Comparison of ENCODE assay signal across 16 mouse cellular contexts in the genomic region with DNA sequence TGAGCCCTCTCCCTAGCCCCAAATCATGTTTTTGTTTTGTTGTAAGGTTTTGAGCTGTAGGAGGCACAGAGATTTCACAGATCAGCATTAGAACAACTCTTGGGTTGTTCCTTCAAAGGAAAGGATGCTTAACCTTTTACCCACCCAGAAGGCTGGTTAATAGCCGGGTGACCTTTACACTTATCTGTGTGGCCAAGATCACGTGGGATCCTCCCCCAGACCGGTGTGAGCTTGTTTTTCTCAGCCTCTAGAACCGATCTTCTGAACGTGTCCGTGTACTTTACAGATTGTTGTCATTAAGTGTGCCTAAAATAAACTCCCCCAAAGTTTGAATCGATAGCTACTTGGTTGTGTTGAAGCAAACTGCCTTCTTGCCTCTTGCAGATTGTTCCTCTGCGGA. TPM values are rescaled to one million over a fixed set of nuclear protein-coding genes. Genes with fewer than 3 reads are reported as not detected.
DNase-seq lines count a peak whose midpoint lies in the region; ATAC-seq lines count a peak whose summit lies in the region.
"Had no signal": no experiment of that assay in that cellular context is flagged by ENCODE, and none has a peak within 500 bp of the region (broad histone marks: within the 10 kb centered on the region; RNA-seq: fewer than 3 reads in every experiment).

No protein-coding gene starts in this region.

- H3K4me1 ChIP-seq in liver, embryonic 15.5 days (replicated peaks) = peaks cover 11% of the 10 kb centered on the region
- H3K4me1 ChIP-seq in liver, embryonic 12.5 days = peaks cover 5% of the 10 kb centered on the region; the same call in 1 of the 2 replicates
- H3K4me1 ChIP-seq in hindbrain, embryonic 12.5 days = no peaks in the 10 kb centered on the region
- H3K4me1 ChIP-seq: heart, embryonic 15.5 days; hindbrain, embryonic 15.5 days; midbrain, embryonic 15.5 days had no signal

- no peak overlapping the region for H3K4me3 ChIP-seq in liver, embryonic 15.5 days (replicated peaks)
- no peak overlapping the region for H3K4me3 ChIP-seq in liver, embryonic 12.5 days
- no peak overlapping the region for H3K4me3 ChIP-seq in hindbrain, embryonic 12.5 days
- H3K4me3 ChIP-seq: heart, embryonic 15.5 days; hindbrain, embryonic 15.5 days; limb, embryonic 15.5 days; midbrain, embryonic 15.5 days; neural tube, embryonic 12.5 days had no signal

- no peak overlapping the region for H3K9ac ChIP-seq in liver, embryonic 15.5 days
- H3K9ac ChIP-seq in liver, embryonic 12.5 days = no peak overlapping the region
- H3K9ac ChIP-seq in hindbrain, embryonic 12.5 days = no peak overlapping the region
- H3K9ac ChIP-seq: heart, embryonic 15.5 days; hindbrain, embryonic 15.5 days; limb, embryonic 15.5 days; midbrain, embryonic 15.5 days; neural tube, embryonic 12.5 days had no signal

- 0 out of 2 replicates have a peak overlapping the region, but pooled peaks have one; percentile 20 for H3K27ac ChIP-seq in liver, embryonic 15.5 days (replicated peaks)
- H3K27ac ChIP-seq in liver, embryonic 12.5 days = no peak overlapping the region
- no peak overlapping the region for H3K27ac ChIP-seq in hindbrain, embryonic 12.5 days
- H3K27ac ChIP-seq: heart, embryonic 15.5 days; hindbrain, embryonic 15.5 days; limb, embryonic 15.5 days; macrophage; midbrain, embryonic 15.5 days; neural tube, embryonic 12.5 days had no signal

- H3K36me3 ChIP-seq in liver, embryonic 15.5 days (replicated peaks) = peaks cover 38% of the 10 kb centered on the region
- H3K36me3 ChIP-seq in liver, embryonic 12.5 days = peaks cover 39% of the 10 kb centered on the region
- H3K36me3 ChIP-seq in hindbrain, embryonic 12.5 days = peaks cover 28% of the 10 kb centered on the region

- H3K4me2 ChIP-seq in liver, embryonic 15.5 days = no peak overlapping the region
- H3K4me2 ChIP-seq in liver, embryonic 12.5 days = no peak overlapping the region
- no peak overlapping the region for H3K4me2 ChIP-seq in hindbrain, embryonic 12.5 days (replicated peaks)
- H3K4me2 ChIP-seq: heart, embryonic 15.5 days; hindbrain, embryonic 15.5 days; limb, embryonic 15.5 days; midbrain, embryonic 15.5 days; neural tube, embryonic 12.5 days had no signal

- ATAC-seq in liver, embryonic 15.5 days (ENCODE audit: insufficient read depth) = no peak
- no peak for ATAC-seq in liver, embryonic 12.5 days
- ATAC-seq in hindbrain, embryonic 12.5 days (ENCODE audit: low FRiP score) = no peak
- ATAC-seq: forebrain, embryonic 14.5 days; midbrain, embryonic 15.5 days had no signal

- no peaks in the 10 kb centered on the region for H3K9me3 ChIP-seq in liver, embryonic 15.5 days (replicated peaks)
- no peaks in the 10 kb centered on the region for H3K9me3 ChIP-seq in liver, embryonic 12.5 days (replicated peaks)
- H3K9me3 ChIP-seq in hindbrain, embryonic 12.5 days (replicated peaks) = no peaks in the 10 kb centered on the region
- H3K9me3 ChIP-seq: heart, embryonic 15.5 days; hindbrain, embryonic 15.5 days; limb, embryonic 15.5 days; midbrain, embryonic 15.5 days; neural tube, embryonic 12.5 days had no signal

- peaks cover 20% of the 10 kb centered on the region for H3K27me3 ChIP-seq in liver, embryonic 15.5 days
- peaks cover 20% of the 10 kb centered on the region for H3K27me3 ChIP-seq in liver, embryonic 12.5 days (replicated peaks)
- H3K27me3 ChIP-seq in hindbrain, embryonic 12.5 days = peaks cover 7% of the 10 kb centered on the region
- H3K27me3 ChIP-seq: midbrain, embryonic 15.5 days had no signal

- WGBS in liver, embryonic 15.5 days (ENCODE audit: insufficient replicate concordance) = 59% methylated on average over 8 of the region's 8 CpGs
- WGBS in liver, embryonic 12.5 days (ENCODE audit: insufficient replicate concordance) = 53% methylated on average over 8 of the region's 8 CpGs
- WGBS in hindbrain, embryonic 12.5 days = 85% methylated on average over 8 of the region's 8 CpGs

- DNase-seq in ES-CJ7 (ENCODE audit: low read depth, low spot score) = peak; percentile 89
- peak; percentile 60 for DNase-seq in adipocyte (ENCODE audit: low spot score)
- DNase-seq in kidney, postnatal 36 days = peak; percentile 77 to 90
- no peak for DNase-seq in layer of hippocampus, adult 11-12 months (ENCODE audit: low spot score)
- DNase-seq: cerebellum, adult 2 months; heart, adult 11 months had no signal

RNA-seq across cellular contexts. Expression of gene Chadl, which starts 3.5 kb away (rescaled TPM):
- 0.45 and 0.50 TPM in 2 replicates for polyA plus RNA-seq in liver, embryonic 15.5 days (2015; fragmentation: Nextera tagmentation; extraction: Ambion mirVana)
- polyA plus RNA-seq in liver, embryonic 12.5 days (2016; fragmentation: Nextera tagmentation; extraction: Ambion mirVana) = 0.38 and 0.48 TPM in 2 replicates
- 8.4 and 9.0 TPM in 2 replicates for polyA plus RNA-seq in hindbrain, embryonic 12.5 days (2016; fragmentation: Nextera tagmentation; extraction: Ambion mirVana)

RNA-seq across cellular contexts. Expression of gene L3mbtl2, which starts 36.9 kb away (rescaled TPM):
- polyA plus RNA-seq in liver, embryonic 15.5 days (2015; fragmentation: Nextera tagmentation; extraction: Ambion mirVana) = 13.1 and 13.8 TPM in 2 replicates
- 29.0 and 29.6 TPM in 2 replicates for polyA plus RNA-seq in liver, embryonic 12.5 days (2016; fragmentation: Nextera tagmentation; extraction: Ambion mirVana)
- polyA plus RNA-seq in hindbrain, embryonic 12.5 days (2016; fragmentation: Nextera tagmentation; extraction: Ambion mirVana) = 29.2 and 29.6 TPM in 2 replicates

RNA-seq across cellular contexts. Expression of gene Zc3h7b, which starts 44.3 kb away (rescaled TPM):
- polyA plus RNA-seq in liver, embryonic 15.5 days (2015; fragmentation: Nextera tagmentation; extraction: Ambion mirVana) = 5.0 and 5.1 TPM in 2 replicates
- polyA plus RNA-seq in liver, embryonic 12.5 days (2016; fragmentation: Nextera tagmentation; extraction: Ambion mirVana) = 9.8 and 10.0 TPM in 2 replicates
- polyA plus RNA-seq in hindbrain, embryonic 12.5 days (2016; fragmentation: Nextera tagmentation; extraction: Ambion mirVana) = 51.6 and 52.1 TPM in 2 replicates

RNA-seq across cellular contexts. Expression of gene Rangap1, which starts 44.7 kb away (rescaled TPM):
- 71.7 and 79.3 TPM in 2 replicates for polyA plus RNA-seq in liver, embryonic 15.5 days (2015; fragmentation: Nextera tagmentation; extraction: Ambion mirVana)
- polyA plus RNA-seq in liver, embryonic 12.5 days (2016; fragmentation: Nextera tagmentation; extraction: Ambion mirVana) = 113 and 121 TPM in 2 replicates
- polyA plus RNA-seq in hindbrain, embryonic 12.5 days (2016; fragmentation: Nextera tagmentation; extraction: Ambion mirVana) = 131 and 134 TPM in 2 replicates
